Mouse (Mus musculus) heart, embryonic 13.5 days (tissue): ENCODE data around the gene Asf1b. TPM values are rescaled to one million over a fixed set of nuclear protein-coding genes. Genes with fewer than 3 reads are reported as not detected.

Source experiments
- ATAC-seq: fragments of 200-750 bp; cut with Nextera tagmentation; 2 replicates; pipeline ENCODE4 v1.8.0; 2017; ENCODE audit warnings: moderate TSS enrichment; ENCODE audit not compliant: insufficient number of reproducible peaks, low FRiP score, low TSS enrichment; ENCODE audit errors: extremely low read depth
- H3K27ac ChIP-seq: fragments of 300-500 bp; sonication (generic); replicated peaks from 2 replicates; pipeline ENCODE4 v1.5.1; 2015; ENCODE audit warnings: moderate library complexity, mild to moderate bottlenecking, inconsistent platforms
- H3K27me3 ChIP-seq: fragments of 300-500 bp; sonication (generic); replicated peaks from 2 replicates; pipeline ENCODE4 v1.6.1; 2015; ENCODE audit warnings: mild to moderate bottlenecking, inconsistent platforms
- H3K36me3 ChIP-seq: fragments of 300-500 bp; sonication (generic); 2 replicates; pipeline ENCODE4 v1.6.1; 2015; ENCODE audit warnings: mild to moderate bottlenecking, inconsistent platforms
- H3K4me1 ChIP-seq: fragments of 300-500 bp; sonication (generic); 2 replicates; pipeline ENCODE4 v1.6.1; 2015; ENCODE audit warnings: inconsistent platforms
- H3K4me2 ChIP-seq: fragments of 300-500 bp; sonication (generic); 2 replicates; pipeline ENCODE4 v1.6.1; 2015; ENCODE audit warnings: inconsistent platforms, mild to moderate bottlenecking, moderate library complexity
- H3K4me3 ChIP-seq: fragments of 300-500 bp; sonication (generic); 2 replicates; pipeline ENCODE4 v1.5.1; 2015; ENCODE audit warnings: moderate library complexity, mild to moderate bottlenecking, inconsistent platforms
- H3K9ac ChIP-seq: fragments of 300-500 bp; sonication (generic); 2 replicates; pipeline ENCODE4 v1.6.1; 2015; ENCODE audit warnings: inconsistent platforms, mild to moderate bottlenecking, moderate library complexity
- H3K9me3 ChIP-seq: fragments of 300-500 bp; sonication (generic); 2 replicates; pipeline ENCODE4 v1.6.1; 2016; ENCODE audit warnings: inconsistent platforms
- WGBS: fragments of 180-500 bp; shearing (Covaris S2); methylation state at CpG from one replicate; pipeline ENCODE4 v1.1.7; 2015; ENCODE audit warnings: mixed read lengths; 5-methylcytosine and 5-hydroxymethylcytosine counted together
- polyA plus RNA-seq: library from polyadenylated mRNA; unstranded; fragments of >200 nt; fragmentation: Nextera tagmentation; extraction: Ambion mirVana; gene quantifications from 2 replicates; pipeline ENCODE4 v1.2.1, GENCODE M21; 2015

The Asf1b gene
- polyA plus RNA-seq, 1 experiment from 2014 or later = 57.0 TPM

GRCm38 (mm10) chr8:83926266-83926665, 29.0 kb upstream of the Asf1b start:
- H3K4me2 ChIP-seq = no peak overlapping the region
- WGBS = 64% methylated on average over 7 of the region's 7 CpGs
- no peak overlapping the region for H3K27ac ChIP-seq
- H3K27me3 ChIP-seq = no peaks in the 10 kb centered on the region
- no peak for ATAC-seq
- H3K9me3 ChIP-seq = no peaks in the 10 kb centered on the region
- H3K9ac ChIP-seq = no peak overlapping the region
- no peak overlapping the region for H3K4me3 ChIP-seq
- peaks cover 85% of the 10 kb centered on the region for H3K36me3 ChIP-seq
- no peaks in the 10 kb centered on the region for H3K4me1 ChIP-seq

- H3K4me1 ChIP-seq = no peaks in the 10 kb centered on the region
- 78% methylated on average over 5 of the region's 5 CpGs for WGBS
- H3K9me3 ChIP-seq = no peaks in the 10 kb centered on the region
- H3K4me3 ChIP-seq = no peak overlapping the region
- no peak overlapping the region for H3K27ac ChIP-seq
- peaks cover 100% of the 10 kb centered on the region for H3K36me3 ChIP-seq
- ATAC-seq = no peak
- H3K9ac ChIP-seq = no peak overlapping the region
- no peak overlapping the region for H3K4me2 ChIP-seq
- H3K27me3 ChIP-seq = no peaks in the 10 kb centered on the region
Observed at GRCm38 (mm10) chr8:83934222-83934621, 21.1 kb upstream of the Asf1b start.

GRCm38 (mm10) chr8:83934994-83935393, 20.3 kb upstream of the Asf1b start:
- Histone ChIP-seq H3K9me3 (no peaks in the 10 kb centered on the region), H3K4me3 (no peak overlapping the region), H3K9ac (no peak overlapping the region), H3K27me3 (no peaks in the 10 kb centered on the region), H3K36me3 (peaks cover 100% of the 10 kb centered on the region), H3K27ac (no peak overlapping the region), H3K4me1 (no peaks in the 10 kb centered on the region), H3K4me2 (no peak overlapping the region)
- WGBS = 80% methylated on average over 2 of the region's 2 CpGs
- no peak for ATAC-seq

GRCm38 (mm10) chr8:83935435-83935834, 19.9 kb upstream of the Asf1b start:
- no peak overlapping the region for H3K9ac ChIP-seq
- 86% methylated on average over 8 of the region's 8 CpGs for WGBS
- ATAC-seq = no peak
- peaks cover 100% of the 10 kb centered on the region for H3K36me3 ChIP-seq
- no peak overlapping the region for H3K4me2 ChIP-seq
- no peaks in the 10 kb centered on the region for H3K27me3 ChIP-seq
- H3K4me3 ChIP-seq = no peak overlapping the region
- H3K9me3 ChIP-seq = no peaks in the 10 kb centered on the region
- H3K4me1 ChIP-seq = no peaks in the 10 kb centered on the region
- H3K27ac ChIP-seq = no peak overlapping the region

- WGBS = 84% methylated on average over 7 of the region's 7 CpGs
- Histone ChIP-seq H3K27ac (no peak overlapping the region), H3K27me3 (no peaks in the 10 kb centered on the region), H3K9me3 (no peaks in the 10 kb centered on the region), H3K4me3 (no peak overlapping the region), H3K9ac (no peak overlapping the region), H3K4me2 (no peak overlapping the region), H3K36me3 (peaks cover 79% of the 10 kb centered on the region), H3K4me1 (no peaks in the 10 kb centered on the region)
- ATAC-seq = no peak
Observed at GRCm38 (mm10) chr8:83937645-83938044, 17.7 kb upstream of the Asf1b start.

- Histone ChIP-seq H3K9ac (no peak overlapping the region), H3K4me3 (no peak overlapping the region), H3K27ac (no peak overlapping the region), H3K4me1 (no peaks in the 10 kb centered on the region), H3K9me3 (no peaks in the 10 kb centered on the region), H3K36me3 (peaks cover 72% of the 10 kb centered on the region), H3K4me2 (no peak overlapping the region), H3K27me3 (no peaks in the 10 kb centered on the region)
- ATAC-seq = no peak
- 90% methylated on average over 15 of the region's 15 CpGs for WGBS
Observed at GRCm38 (mm10) chr8:83938330-83938729, 17.0 kb upstream of the Asf1b start.

- H3K9ac ChIP-seq = no peak overlapping the region
- no peaks in the 10 kb centered on the region for H3K27me3 ChIP-seq
- no peaks in the 10 kb centered on the region for H3K4me1 ChIP-seq
- no peak overlapping the region for H3K4me3 ChIP-seq
- H3K27ac ChIP-seq = no peak overlapping the region
- no peak for ATAC-seq
- H3K36me3 ChIP-seq = peaks cover 44% of the 10 kb centered on the region
- 73% methylated on average over 6 of the region's 6 CpGs for WGBS
- H3K4me2 ChIP-seq = no peak overlapping the region
- no peaks in the 10 kb centered on the region for H3K9me3 ChIP-seq
Observed at GRCm38 (mm10) chr8:83941066-83941677, 14.1 kb upstream of the Asf1b start.

- ATAC-seq = no peak
- no peaks in the 10 kb centered on the region for H3K27me3 ChIP-seq
- H3K4me2 ChIP-seq = no peak overlapping the region
- H3K9me3 ChIP-seq = no peaks in the 10 kb centered on the region
- WGBS = 69% methylated on average over 1 of the region's 1 CpGs
- H3K9ac ChIP-seq = no peak overlapping the region
- no peak overlapping the region for H3K4me3 ChIP-seq
- no peak overlapping the region for H3K27ac ChIP-seq
- peaks cover 31% of the 10 kb centered on the region for H3K36me3 ChIP-seq
- H3K4me1 ChIP-seq = no peaks in the 10 kb centered on the region
Observed at GRCm38 (mm10) chr8:83942446-83942845, 12.9 kb upstream of the Asf1b start.

GRCm38 (mm10) chr8:83945540-83945939, 9.8 kb upstream of the Asf1b start:
- 43% methylated on average over 3 of the region's 3 CpGs for WGBS
- Histone ChIP-seq H3K27ac (no peak overlapping the region), H3K27me3 (no peaks in the 10 kb centered on the region), H3K4me1 (no peaks in the 10 kb centered on the region), H3K4me2 (no peak overlapping the region), H3K9ac (no peak overlapping the region), H3K4me3 (no peak overlapping the region), H3K9me3 (no peaks in the 10 kb centered on the region), H3K36me3 (peaks cover under 1% of the 10 kb centered on the region; the same call in 1 of the 2 replicates)
- no peak for ATAC-seq

- H3K4me2 ChIP-seq = peak overlapping the region; percentile 98
- no peaks in the 10 kb centered on the region for H3K27me3 ChIP-seq
- H3K9me3 ChIP-seq = no peaks in the 10 kb centered on the region
- H3K9ac ChIP-seq = peak overlapping the region; percentile 81
- H3K4me1 ChIP-seq = peaks cover 23% of the 10 kb centered on the region
- no peak for ATAC-seq
- H3K36me3 ChIP-seq = 0 out of 2 replicates have a peak, but pooled peaks cover 2% of the 10 kb centered on the region
- under 1% methylated on average over 14 of the region's 14 CpGs for WGBS
- peak overlapping the region; percentile 83 for H3K4me3 ChIP-seq
- no peak overlapping the region; the same call in 1 of the 2 replicates for H3K27ac ChIP-seq
Observed at GRCm38 (mm10) chr8:83954749-83955105, 580 bp upstream of the Asf1b start.

GRCm38 (mm10) chr8:83955958-83956218, 581 bp downstream of the Asf1b start:
- Histone ChIP-seq H3K9ac (peak overlapping the region; percentile 85), H3K36me3 (0 out of 2 replicates have a peak, but pooled peaks cover 4% of the 10 kb centered on the region), H3K4me1 (peaks cover 23% of the 10 kb centered on the region), H3K4me3 (peak overlapping the region; percentile 83), H3K9me3 (no peaks in the 10 kb centered on the region), H3K4me2 (peak overlapping the region; percentile 98), H3K27me3 (no peaks in the 10 kb centered on the region), H3K27ac (0 out of 2 replicates have a peak overlapping the region, but pooled peaks have one; percentile 13)
- ATAC-seq = no peak
- 5% methylated on average over 15 of the region's 15 CpGs for WGBS

- Histone ChIP-seq H3K4me2 (peak overlapping the region; percentile 98), H3K27me3 (no peaks in the 10 kb centered on the region), H3K9ac (peak overlapping the region; percentile 85), H3K4me1 (peaks cover 23% of the 10 kb centered on the region), H3K9me3 (no peaks in the 10 kb centered on the region), H3K27ac (no peak overlapping the region), H3K4me3 (peak overlapping the region; percentile 83), H3K36me3 (0 out of 2 replicates have a peak, but pooled peaks cover 4% of the 10 kb centered on the region)
- whole genome bisulfite sequencing = 10% methylated on average over 1 of the region's 1 CpGs
- no peak for ATAC-seq
Observed at GRCm38 (mm10) chr8:83956789-83957188, 1.5 kb downstream of the Asf1b start.
